Mouse (Mus musculus): Measurements from ENCODE around the gene Pidd1.

DNA sequence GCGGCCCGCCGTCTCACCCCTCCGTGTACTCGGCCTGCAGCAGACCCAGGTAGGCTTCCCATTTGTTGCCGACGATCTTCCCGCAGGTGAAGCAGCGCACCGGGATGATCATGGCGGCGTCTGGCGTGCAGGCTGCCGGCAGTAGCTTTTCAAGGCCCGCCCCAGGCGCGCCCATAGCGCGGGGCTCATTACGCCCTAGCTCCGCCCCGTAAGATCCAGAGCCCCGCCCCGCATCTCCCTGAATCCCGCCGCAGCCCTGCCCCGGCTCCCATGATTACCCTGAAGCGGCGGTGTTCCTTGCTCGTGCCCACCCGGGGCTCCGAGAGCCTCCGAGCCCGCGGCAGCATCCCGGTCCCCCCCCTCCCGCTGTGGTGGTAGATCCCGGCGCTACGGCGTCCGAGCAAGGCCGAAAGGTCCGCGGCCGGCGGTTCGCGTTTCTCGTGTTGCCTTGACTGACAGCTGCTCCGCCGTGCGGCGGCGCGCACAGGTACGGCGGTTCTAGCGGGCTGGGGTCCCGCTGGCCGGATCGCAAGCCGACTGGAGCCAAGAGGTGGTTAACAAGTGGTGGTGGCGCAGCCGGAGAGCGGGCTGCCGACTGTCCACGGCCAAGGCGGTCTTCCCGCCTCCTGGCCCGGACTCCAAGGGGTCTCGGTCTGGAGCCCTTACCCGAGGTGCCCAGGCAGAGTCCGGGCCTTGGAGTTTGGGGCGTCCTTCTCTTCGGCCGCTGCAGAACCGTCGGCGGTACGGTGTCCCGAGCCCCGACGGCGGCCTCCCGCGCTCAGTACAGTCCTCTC, 31.4 kb upstream of the Pidd1 start, which contains the start of the genes Polr2l and Tspan4:
- TF ChIP-seq CTCF (IDR thresholded peaks at IDR 0.05; ENCODE audit: low read depth) = peak; percentile 27; the same call in 1 of the 2 replicates
- TF ChIP-seq EP300 (optimal IDR thresholded peaks at IDR 0.05) = peak; percentile 82
